Mouse (Mus musculus): ENCODE measurements at regions not wholly inside any gene's neighbourhood (a gene's known extent, or its start where the extent isn't known, plus 50 kb on each side); places are given as distances from the start of the nearest gene placed in this dataset.
A peak's percentile ranks its signal among the peaks of the same experiment; 100 is the strongest.

GRCm38 (mm10) chr12:77654282-77654681, 416.4 kb downstream of the Fut8 start:
- Histone ChIP-seq H3K27ac (ENCODE audit: insufficient read depth, low read length) (no peak overlapping the region), H3K4me3 (ENCODE audit: insufficient read depth, low read length) (no peak overlapping the region), H3K4me1 (ENCODE audit: control insufficient read depth, insufficient read depth, low read length) (no peaks in the 10 kb centered on the region)
- no peak for TF ChIP-seq CTCF (IDR thresholded peaks at IDR 0.05; ENCODE audit: extremely low read depth, insufficient read depth, low read length)
- TF ChIP-seq POLR2A (IDR thresholded peaks at IDR 0.05; ENCODE audit: extremely low read depth, insufficient read depth, low read length): no peak

GRCm38 (mm10) chr12:77657060-77657459, 419.1 kb downstream of the Fut8 start:
- no peak overlapping the region for H3K27ac ChIP-seq (ENCODE audit: insufficient read depth, low read length)
- no peak for TF ChIP-seq POLR2A (IDR thresholded peaks at IDR 0.05; ENCODE audit: extremely low read depth, insufficient read depth, low read length)
- no peak for TF ChIP-seq CTCF (IDR thresholded peaks at IDR 0.05; ENCODE audit: extremely low read depth, insufficient read depth, low read length)

GRCm38 (mm10) chr12:77657878-77658277, 420.0 kb downstream of the Fut8 start:
- Histone ChIP-seq H3K27ac (ENCODE audit: insufficient read depth, low read length) (no peak overlapping the region), H3K4me3 (ENCODE audit: insufficient read depth, low read length) (no peak overlapping the region), H3K4me1 (ENCODE audit: control insufficient read depth, insufficient read depth, low read length) (peaks cover under 1% of the 10 kb centered on the region)
- no peak for TF ChIP-seq CTCF (IDR thresholded peaks at IDR 0.05; ENCODE audit: extremely low read depth, insufficient read depth, low read length)
- TF ChIP-seq POLR2A (IDR thresholded peaks at IDR 0.05; ENCODE audit: extremely low read depth, insufficient read depth, low read length): no peak

More at GRCm38 (mm10) chr12:77657060-77657459, 419.1 kb downstream of the Fut8 start:
- Histone ChIP-seq H3K4me1 (ENCODE audit: control insufficient read depth, insufficient read depth, low read length) (no peaks in the 10 kb centered on the region), H3K4me3 (ENCODE audit: insufficient read depth, low read length) (no peak overlapping the region)

GRCm38 (mm10) chr12:77663180-77663579, 425.3 kb downstream of the Fut8 start:
- Histone ChIP-seq H3K4me3 (ENCODE audit: insufficient read depth, low read length) (no peak overlapping the region), H3K4me1 (ENCODE audit: control insufficient read depth, insufficient read depth, low read length) (peaks cover 10% of the 10 kb centered on the region), H3K27ac (ENCODE audit: insufficient read depth, low read length) (no peak overlapping the region)
- TF ChIP-seq POLR2A (IDR thresholded peaks at IDR 0.05; ENCODE audit: extremely low read depth, insufficient read depth, low read length) (no peak), CTCF (IDR thresholded peaks at IDR 0.05; ENCODE audit: extremely low read depth, insufficient read depth, low read length) (no peak)

GRCm38 (mm10) chr12:77663665-77664374, 425.9 kb downstream of the Fut8 start:
- H3K4me1 ChIP-seq (ENCODE audit: control insufficient read depth, insufficient read depth, low read length): peaks cover 10% of the 10 kb centered on the region
- no peak overlapping the region for H3K4me3 ChIP-seq (ENCODE audit: insufficient read depth, low read length)
- no peak overlapping the region for H3K27ac ChIP-seq (ENCODE audit: insufficient read depth, low read length)
- TF ChIP-seq POLR2A (IDR thresholded peaks at IDR 0.05; ENCODE audit: extremely low read depth, insufficient read depth, low read length) (no peak), CTCF (IDR thresholded peaks at IDR 0.05; ENCODE audit: extremely low read depth, insufficient read depth, low read length) (no peak)

- peaks cover 10% of the 10 kb centered on the region for H3K4me1 ChIP-seq (ENCODE audit: control insufficient read depth, insufficient read depth, low read length)
- TF ChIP-seq POLR2A (IDR thresholded peaks at IDR 0.05; ENCODE audit: extremely low read depth, insufficient read depth, low read length): no peak
- no peak for TF ChIP-seq CTCF (IDR thresholded peaks at IDR 0.05; ENCODE audit: extremely low read depth, insufficient read depth, low read length)
- H3K4me3 ChIP-seq (ENCODE audit: insufficient read depth, low read length): no peak overlapping the region
- no peak overlapping the region for H3K27ac ChIP-seq (ENCODE audit: insufficient read depth, low read length)
Measured at GRCm38 (mm10) chr12:77666411-77666810, 428.5 kb downstream of the Fut8 start.

- H3K27ac ChIP-seq (ENCODE audit: insufficient read depth, low read length): no peak overlapping the region
- H3K4me3 ChIP-seq (ENCODE audit: insufficient read depth, low read length): no peak overlapping the region
- H3K4me1 ChIP-seq (ENCODE audit: control insufficient read depth, insufficient read depth, low read length): peaks cover 10% of the 10 kb centered on the region
- TF ChIP-seq CTCF (IDR thresholded peaks at IDR 0.05; ENCODE audit: extremely low read depth, insufficient read depth, low read length) (no peak), POLR2A (IDR thresholded peaks at IDR 0.05; ENCODE audit: extremely low read depth, insufficient read depth, low read length) (no peak)
Measured at GRCm38 (mm10) chr12:77667151-77667874, 429.4 kb downstream of the Fut8 start.

GRCm38 (mm10) chr12:77667875-77668204, 429.9 kb downstream of the Fut8 start:
- no peak for TF ChIP-seq POLR2A (IDR thresholded peaks at IDR 0.05; ENCODE audit: extremely low read depth, insufficient read depth, low read length)
- TF ChIP-seq CTCF (IDR thresholded peaks at IDR 0.05; ENCODE audit: extremely low read depth, insufficient read depth, low read length): peak; percentile 74
- no peak overlapping the region for H3K27ac ChIP-seq (ENCODE audit: insufficient read depth, low read length)
- no peak overlapping the region for H3K4me3 ChIP-seq (ENCODE audit: insufficient read depth, low read length)
- H3K4me1 ChIP-seq (ENCODE audit: control insufficient read depth, insufficient read depth, low read length): peaks cover 10% of the 10 kb centered on the region

- peaks cover 2% of the 10 kb centered on the region; the same call in 1 of the 2 replicates for H3K4me1 ChIP-seq (ENCODE audit: control insufficient read depth, insufficient read depth, low read length)
- H3K27ac ChIP-seq (ENCODE audit: insufficient read depth, low read length): no peak overlapping the region
- TF ChIP-seq CTCF (IDR thresholded peaks at IDR 0.05; ENCODE audit: extremely low read depth, insufficient read depth, low read length): no peak
- TF ChIP-seq POLR2A (IDR thresholded peaks at IDR 0.05; ENCODE audit: extremely low read depth, insufficient read depth, low read length): no peak
- H3K4me3 ChIP-seq (ENCODE audit: insufficient read depth, low read length): no peak overlapping the region
Measured at GRCm38 (mm10) chr12:77670531-77670930, 432.6 kb downstream of the Fut8 start.

- Histone ChIP-seq H3K4me3 (ENCODE audit: insufficient read depth, low read length) (no peak overlapping the region), H3K4me1 (ENCODE audit: control insufficient read depth, insufficient read depth, low read length) (no peaks in the 10 kb centered on the region), H3K27ac (ENCODE audit: insufficient read depth, low read length) (no peak overlapping the region)
- TF ChIP-seq POLR2A (IDR thresholded peaks at IDR 0.05; ENCODE audit: extremely low read depth, insufficient read depth, low read length): no peak
- TF ChIP-seq CTCF (IDR thresholded peaks at IDR 0.05; ENCODE audit: extremely low read depth, insufficient read depth, low read length): no peak
Measured at GRCm38 (mm10) chr12:77674352-77674751, 436.4 kb downstream of the Fut8 start.
